Mouse (Mus musculus) mouse trophoblast stem cell (cell line): ENCODE data around the gene Dnah9.

Experiments
- in situ Hi-C, 2 experiments: fragments of 300-500 bp; cut with MseI, MboI; formaldehyde crosslinking; loops; 2 replicates in 1 of 2; 3 replicates in 1 of 2; pipeline ENCODE4 v1.15.1; 2025

The Dnah9 gene

GRCm38 (mm10) chr11:66167801-66168651, at the start of gene Dnah9:
TSS of gene Dnah9 (minus strand) at chr11:66168551.
- in situ Hi-C loops, result no loop called here

GRCm38 (mm10) chr11:66188627-66189287, 20.4 kb upstream of the Dnah9 start:
- in situ Hi-C loops, result no loop called here

- in situ Hi-C loops, result no loop called here
Measured at GRCm38 (mm10) chr11:66188146-66188545, 19.8 kb upstream of the Dnah9 start.

GRCm38 (mm10) chr11:66177781-66178180, 9.4 kb upstream of the Dnah9 start:
- in situ Hi-C loops, result no loop called here

GRCm38 (mm10) chr11:66164022-66164421, 4.3 kb downstream of the Dnah9 start:
- in situ Hi-C loops, result no loop called here

- in situ Hi-C loops, result no loop called here
Measured at GRCm38 (mm10) chr11:66140631-66141252, 27.6 kb downstream of the Dnah9 start.

GRCm38 (mm10) chr11:66134826-66135225, 33.5 kb downstream of the Dnah9 start:
- in situ Hi-C loops, result no loop called here

GRCm38 (mm10) chr11:66126150-66126549, 42.2 kb downstream of the Dnah9 start:
- in situ Hi-C loops, result no loop called here

GRCm38 (mm10) chr11:66124496-66124895, 43.9 kb downstream of the Dnah9 start:
- in situ Hi-C loops, result no loop called here

GRCm38 (mm10) chr11:66122017-66122416, 46.3 kb downstream of the Dnah9 start:
- in situ Hi-C loops, result no loop called here

GRCm38 (mm10) chr11:66083663-66084254, 84.6 kb downstream of the Dnah9 start:
- in situ Hi-C loops, result no loop called here

- in situ Hi-C loops, result no loop called here
Measured at GRCm38 (mm10) chr11:66072921-66073320, 95.4 kb downstream of the Dnah9 start.

GRCm38 (mm10) chr11:66058956-66059355, 109.4 kb downstream of the Dnah9 start:
- in situ Hi-C loops, result no loop called here

- in situ Hi-C loops, result no loop called here
Measured at GRCm38 (mm10) chr11:66051294-66051693, 117.1 kb downstream of the Dnah9 start.

- in situ Hi-C loops, result no loop called here
Measured at GRCm38 (mm10) chr11:66049146-66049545, 119.2 kb downstream of the Dnah9 start.

- in situ Hi-C loops, result no loop called here
Measured at GRCm38 (mm10) chr11:66046594-66047193, 121.7 kb downstream of the Dnah9 start.

- in situ Hi-C loops, result no loop called here
Measured at GRCm38 (mm10) chr11:66043635-66044034, 124.7 kb downstream of the Dnah9 start.

GRCm38 (mm10) chr11:66042531-66042930, 125.8 kb downstream of the Dnah9 start:
- in situ Hi-C loops, result no loop called here

GRCm38 (mm10) chr11:66025728-66026127, 142.6 kb downstream of the Dnah9 start:
- in situ Hi-C loops, result no loop called here

GRCm38 (mm10) chr11:65975871-65976270, 192.5 kb downstream of the Dnah9 start:
- in situ Hi-C loops, result no loop called here

- in situ Hi-C loops, result no loop called here
Measured at GRCm38 (mm10) chr11:65930796-65931195, 237.6 kb downstream of the Dnah9 start.

GRCm38 (mm10) chr11:65930359-65930758, 238.0 kb downstream of the Dnah9 start:
- in situ Hi-C loops, result no loop called here
